Mouse (Mus musculus) cerebellum, adult (tissue): ENCODE results near the gene Ube2e1.
"Not testable (repeated sequence)": the region's sequence is repeated elsewhere in the genome, so short reads cannot be mapped to it uniquely, and the experiment has no call there.

Source experiments
- ATAC-seq: cut with Nextera tagmentation; 2 replicates; pipeline ENCODE4 v1.9.2; 2017; ENCODE audit warnings: mild to moderate bottlenecking, moderate library complexity, mixed read lengths; ENCODE audit not compliant: insufficient number of reproducible peaks, low FRiP score, low TSS enrichment

The Ube2e1 gene

DNA sequence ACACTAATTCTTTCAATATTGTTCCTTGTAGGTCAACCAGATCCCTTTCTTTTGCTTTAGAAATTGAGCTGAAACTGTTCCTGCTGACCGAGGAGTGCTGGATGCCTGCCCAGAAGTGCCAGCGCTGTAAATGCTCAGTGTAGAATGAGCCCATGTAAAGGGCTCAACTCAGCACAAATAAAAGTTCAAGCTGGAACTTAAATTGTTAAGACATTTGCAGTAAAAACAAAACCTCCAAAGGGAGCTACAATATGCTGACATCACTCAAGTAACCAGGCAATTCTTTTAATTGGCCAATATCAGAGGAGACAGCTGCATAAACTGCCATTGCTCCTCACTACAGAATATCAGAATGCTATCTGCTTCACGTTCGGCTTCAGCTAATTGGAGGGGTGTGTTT is 68.2 kb downstream of the Ube2e1 start:
- ATAC-seq, result no peak

DNA sequence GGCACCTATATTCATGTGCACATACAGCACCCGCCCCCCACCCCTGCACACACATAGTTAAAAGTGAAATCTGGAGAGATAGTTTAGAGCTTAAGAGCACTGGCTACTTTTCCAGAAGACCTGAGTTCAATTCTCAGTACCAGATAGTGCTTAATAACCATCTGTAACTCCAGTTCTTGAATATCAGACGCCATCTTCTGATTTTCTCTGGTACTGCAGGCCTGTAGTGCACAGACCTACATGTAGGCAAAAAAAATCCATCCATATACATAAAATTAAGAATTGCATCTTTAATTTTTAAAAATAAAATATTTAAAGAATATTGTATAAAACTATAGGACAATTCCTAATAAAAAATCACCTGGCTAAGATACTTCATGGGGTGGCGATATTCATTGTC is 70.5 kb downstream of the Ube2e1 start:
- no peak for ATAC-seq

DNA sequence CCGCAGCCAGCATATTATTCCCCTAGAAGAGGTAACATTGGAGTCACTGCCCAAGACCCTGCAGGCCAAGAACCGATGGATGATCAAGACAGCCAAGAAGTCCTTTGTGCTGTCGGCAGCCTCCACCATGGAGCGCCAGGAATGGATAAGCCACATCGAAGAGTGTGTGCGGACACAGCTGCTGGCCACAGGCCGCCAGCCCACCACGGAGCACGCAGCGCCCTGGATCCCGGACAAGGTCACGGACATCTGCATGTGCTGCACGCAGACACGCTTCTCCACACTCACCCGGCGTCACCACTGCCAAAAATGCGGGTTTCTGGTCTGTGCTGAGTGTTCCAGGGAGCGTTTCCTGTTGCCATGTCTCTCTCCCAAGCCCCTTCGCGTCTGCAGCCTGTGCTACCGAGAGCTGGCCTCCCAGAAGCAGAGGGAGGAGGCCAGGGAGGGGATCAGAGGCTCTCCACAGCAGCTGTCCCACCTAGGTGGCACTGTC is 89.0 kb downstream of the Ube2e1 start:
- ATAC-seq, result no peak

DNA sequence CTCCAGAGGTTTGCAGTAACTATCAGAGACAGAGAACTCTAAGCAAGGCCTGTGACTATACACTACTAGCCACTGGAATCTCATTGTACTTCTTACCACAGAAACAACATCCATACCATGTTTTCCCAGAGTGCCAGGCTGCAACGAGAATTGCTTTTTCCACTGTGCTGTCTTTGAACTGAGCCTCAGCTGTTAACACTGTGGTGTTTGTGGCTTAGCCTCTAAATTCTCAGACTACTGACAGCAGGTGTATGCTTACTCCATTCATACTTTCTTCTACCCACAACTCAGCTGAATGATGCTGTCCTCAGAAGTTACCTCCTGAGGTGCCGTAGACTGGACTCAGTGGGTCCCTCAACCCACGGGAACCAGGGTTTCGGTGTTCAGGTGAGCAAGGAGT is 89.9 kb downstream of the Ube2e1 start:
- ATAC-seq, result no peak

DNA sequence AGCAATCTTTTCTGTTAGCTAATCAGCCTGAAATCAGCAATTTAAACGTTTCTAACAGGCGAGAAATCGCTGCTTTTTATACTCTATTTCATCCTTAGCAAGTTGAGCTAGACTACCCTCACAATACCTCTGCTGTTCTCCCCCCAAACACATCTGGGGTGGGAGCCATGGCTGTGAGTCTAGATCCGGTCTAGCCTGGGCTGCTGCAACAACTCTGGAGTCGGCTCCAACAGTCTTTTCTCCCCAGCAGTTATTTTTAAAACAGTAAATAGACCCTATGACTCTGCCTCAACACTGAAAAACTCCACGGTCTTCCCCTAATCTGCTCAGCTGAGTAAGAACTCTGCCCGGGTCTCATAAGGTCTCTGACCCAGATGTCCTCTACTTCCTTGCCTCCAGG is 91.5 kb downstream of the Ube2e1 start:
- ATAC-seq, result no peak

DNA sequence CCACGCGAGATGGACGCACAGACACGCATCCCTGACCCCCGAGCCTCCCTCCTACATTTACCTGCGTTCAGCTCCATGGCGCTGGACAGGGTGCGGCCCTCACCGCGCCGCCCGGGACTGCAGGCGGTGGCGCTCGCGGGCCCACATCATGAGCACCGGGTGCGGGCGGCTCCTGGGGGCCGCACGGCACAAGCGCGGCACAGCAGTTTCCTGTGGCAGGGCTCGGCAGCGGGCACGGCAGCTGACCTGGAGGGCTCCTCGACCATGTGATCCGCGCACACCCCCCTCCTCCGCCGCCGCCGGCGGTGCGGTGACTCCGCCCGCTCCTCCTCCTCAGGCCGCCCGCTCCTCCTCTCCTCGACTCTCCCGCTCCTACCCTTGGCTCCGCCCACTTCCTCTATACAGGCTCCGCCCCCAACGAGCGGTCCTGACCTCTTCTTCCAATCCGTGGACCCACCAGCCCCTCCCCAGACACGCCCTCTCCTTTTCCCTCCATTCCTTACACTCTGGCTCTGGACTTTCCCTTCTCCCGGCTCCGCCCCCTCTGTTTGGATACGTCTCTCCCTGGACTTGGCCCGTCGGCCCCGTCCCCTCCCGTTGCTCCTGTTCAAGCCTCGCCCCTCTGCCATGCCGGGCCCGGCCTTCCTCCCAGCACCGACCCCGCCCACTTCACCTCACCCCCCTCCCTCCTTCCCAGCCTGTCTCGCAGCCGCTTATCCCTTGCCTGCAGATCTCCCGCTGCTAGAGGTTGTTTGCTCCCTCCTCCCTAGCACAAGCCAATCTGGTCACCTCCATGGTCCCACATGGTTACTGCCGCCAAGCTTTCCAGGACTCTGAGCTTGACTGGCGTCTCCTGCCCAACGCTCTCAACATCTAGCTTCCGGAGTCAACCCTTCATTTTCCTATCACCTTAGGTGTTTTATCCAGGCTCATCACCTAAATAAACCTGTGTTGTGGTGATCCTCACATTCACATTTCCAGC is 92.6 kb downstream of the Ube2e1 start, which contains the start of gene Nr1d2:
TSS of gene Nr1d2 (minus strand) at position 378 of the 982 bp plus-strand sequence.
- ATAC-seq, result peak; percentile 86

DNA sequence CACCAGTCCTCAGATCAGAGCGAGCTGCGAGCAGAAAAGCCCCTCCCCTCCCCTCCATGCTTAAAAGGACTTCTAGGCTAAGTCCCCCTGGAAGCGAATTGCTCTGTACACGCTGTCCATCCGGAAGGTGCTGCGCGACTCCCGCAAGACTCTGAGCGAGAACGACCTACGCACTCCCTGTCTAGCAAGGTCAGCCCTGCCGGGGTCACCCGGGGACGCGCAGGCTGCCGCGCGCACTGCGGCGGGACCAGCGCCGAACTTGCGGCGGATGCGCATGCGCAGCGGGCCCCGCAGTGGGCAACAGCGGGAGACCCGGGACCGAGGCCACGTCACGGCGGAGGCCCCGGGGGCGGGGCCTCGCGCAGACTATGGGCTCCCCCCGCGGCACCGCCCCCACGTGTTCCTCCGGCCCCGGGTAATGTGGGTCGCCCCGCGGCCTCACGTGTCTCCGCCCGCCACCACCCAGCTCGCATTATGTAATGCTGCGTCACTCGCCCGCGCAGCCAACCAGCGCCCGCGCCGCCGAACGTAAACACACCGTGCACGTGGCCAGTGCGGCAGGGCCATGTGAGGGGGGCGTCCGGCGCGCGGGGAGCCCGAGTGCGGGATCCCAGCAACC is 93.4 kb downstream of the Ube2e1 start:
- peak; percentile 43 for ATAC-seq

DNA sequence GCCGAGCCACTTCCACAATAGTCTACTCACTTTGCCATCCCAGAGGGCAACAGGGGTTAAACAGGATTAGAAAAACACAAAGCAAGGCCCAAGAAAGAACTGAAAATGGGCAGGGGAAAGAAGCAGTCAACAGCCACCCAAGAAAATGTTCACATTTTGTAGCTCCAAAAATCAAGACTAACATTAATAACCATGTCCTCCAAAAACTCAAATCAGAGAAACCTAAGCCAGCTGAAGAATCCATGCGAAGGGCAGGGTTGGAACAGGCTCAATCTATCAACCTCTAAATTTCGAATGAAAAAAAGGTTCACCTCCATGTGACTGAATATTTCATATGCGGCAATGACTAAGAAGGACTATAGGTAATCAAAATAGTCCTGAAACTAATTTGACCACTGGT is 94.3 kb downstream of the Ube2e1 start:
- no peak for ATAC-seq

DNA sequence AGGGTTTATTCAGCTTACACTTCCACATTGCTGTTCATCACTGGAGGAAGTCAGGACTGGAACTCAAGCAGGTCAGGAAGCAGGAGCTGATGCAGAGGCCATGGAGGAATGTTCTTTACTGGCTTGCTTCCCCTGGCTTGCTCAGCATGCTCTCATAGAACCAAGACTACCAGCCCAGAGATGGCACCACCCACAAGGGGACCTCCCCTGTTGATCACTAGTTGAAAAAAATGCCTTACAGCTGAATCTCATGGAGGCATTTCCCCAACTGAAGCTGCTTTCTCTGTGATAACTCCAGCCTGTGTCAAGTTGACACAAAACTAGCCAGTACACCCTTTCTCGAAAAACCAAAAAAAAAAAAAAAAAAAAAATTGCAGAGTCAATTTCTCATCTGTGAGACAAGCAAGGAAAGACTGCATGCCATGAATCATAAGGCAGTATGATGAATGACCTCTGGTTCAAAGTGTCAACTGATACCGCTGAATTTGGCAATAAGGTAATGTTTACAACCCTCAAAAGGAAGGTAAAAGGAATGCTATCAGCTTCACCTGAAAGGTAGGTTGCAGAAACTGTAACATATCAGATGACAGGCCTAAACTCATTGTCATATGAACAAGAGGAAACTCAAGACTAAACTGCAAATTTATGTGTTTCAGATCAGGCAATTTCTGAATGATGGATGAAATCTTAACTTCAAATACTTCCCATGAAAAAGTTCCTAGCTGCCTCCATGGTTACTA is 95.0 kb downstream of the Ube2e1 start:
- not testable (repeated sequence) for ATAC-seq

DNA sequence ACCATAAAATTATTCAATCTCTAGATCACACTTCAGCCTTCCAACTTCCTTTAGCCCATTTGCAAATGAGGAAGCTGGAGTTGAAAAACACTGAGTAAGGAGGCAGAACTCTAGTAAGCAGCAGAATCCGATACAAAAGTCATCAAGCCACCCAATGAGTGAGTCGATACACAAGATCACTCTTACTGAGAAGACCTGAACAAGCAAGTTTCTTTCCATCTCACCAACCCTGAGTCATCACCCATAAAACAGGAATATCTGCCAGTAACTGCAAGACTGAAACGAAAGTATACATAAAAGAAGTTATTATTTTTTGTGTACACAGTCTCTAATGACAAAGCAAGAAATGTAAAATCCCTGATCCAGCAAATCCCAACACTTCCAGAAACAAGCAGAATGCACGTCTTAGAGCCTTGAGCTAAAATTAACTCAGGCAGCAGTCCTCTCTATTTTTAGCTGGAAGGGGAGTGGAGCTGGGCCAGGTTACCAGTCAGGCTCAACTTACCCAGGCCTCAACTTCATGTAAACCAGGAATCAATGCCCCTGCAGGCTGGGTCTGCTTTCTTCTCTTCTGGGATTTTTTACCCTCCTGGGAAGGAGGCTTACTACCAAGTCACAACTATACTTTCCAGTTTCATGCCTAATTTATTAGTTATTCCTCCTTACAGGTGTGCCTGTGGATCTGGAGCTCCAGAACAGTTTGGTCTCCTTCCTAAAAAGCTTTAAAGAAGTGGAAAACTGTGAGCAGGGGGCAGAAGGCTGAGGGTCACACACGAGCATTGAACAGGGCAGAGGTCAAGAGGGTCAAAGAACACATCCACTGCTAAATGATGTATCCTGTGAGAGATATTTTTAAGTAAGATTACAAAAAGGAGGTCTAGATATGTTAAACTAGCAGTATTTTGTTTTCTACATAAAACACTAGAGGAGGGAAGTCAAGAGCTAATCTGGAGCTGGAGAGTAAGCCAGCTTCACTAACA is 97.4 kb downstream of the Ube2e1 start:
- ATAC-seq, result no peak

DNA sequence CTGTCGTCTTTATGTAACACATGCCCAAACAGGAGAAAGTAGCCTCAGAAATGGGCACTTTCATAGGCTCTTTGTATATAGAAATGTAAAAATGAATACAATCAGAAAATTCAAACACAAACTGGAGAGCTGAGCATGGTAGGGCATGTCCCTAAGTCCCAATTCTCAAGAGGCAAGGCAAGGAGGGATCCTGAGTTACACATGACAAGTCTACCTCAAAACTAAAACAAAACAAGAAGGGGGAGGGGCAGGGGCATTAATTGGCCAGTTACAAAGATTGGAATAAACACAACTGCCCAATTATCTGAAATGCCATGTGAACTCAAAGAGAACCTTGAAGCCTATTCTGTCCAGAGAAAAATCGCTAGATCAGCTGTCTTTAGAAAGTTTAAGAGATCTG is 98.6 kb downstream of the Ube2e1 start:
- ATAC-seq, result no peak
